Mouse (Mus musculus) left cerebral cortex, postnatal 36 days (tissue): Measurements from ENCODE around the gene Tmem200b. TPM values are rescaled to one million over a fixed set of nuclear protein-coding genes. Genes with fewer than 3 reads are reported as not detected.

Experiments
- DNase-seq, 2 experiments: peaks; one replicate each; pipeline ENCODE4 v3.0.0; 2021 to 2022; ENCODE audit warnings: low spot score in 2 of 2, mixed read lengths in 1 of 2
- intact Hi-C: fragments of 180-260 bp; cut with DNase I; formaldehyde crosslinking; loops from one replicate; pipeline ENCODE4 v1.15.1; 2025
- total RNA-seq, 2 experiments: library from RNA; stranded (reverse); gene quantifications; 2 replicates each; pipeline ENCODE4 v1.2.3; 2021

Gene Tmem200b
- total RNA-seq = 10 to 100 TPM in 1 of 2 experiments, 1 to 10 TPM in 1; 8.2 to 11.0 TPM

DNA sequence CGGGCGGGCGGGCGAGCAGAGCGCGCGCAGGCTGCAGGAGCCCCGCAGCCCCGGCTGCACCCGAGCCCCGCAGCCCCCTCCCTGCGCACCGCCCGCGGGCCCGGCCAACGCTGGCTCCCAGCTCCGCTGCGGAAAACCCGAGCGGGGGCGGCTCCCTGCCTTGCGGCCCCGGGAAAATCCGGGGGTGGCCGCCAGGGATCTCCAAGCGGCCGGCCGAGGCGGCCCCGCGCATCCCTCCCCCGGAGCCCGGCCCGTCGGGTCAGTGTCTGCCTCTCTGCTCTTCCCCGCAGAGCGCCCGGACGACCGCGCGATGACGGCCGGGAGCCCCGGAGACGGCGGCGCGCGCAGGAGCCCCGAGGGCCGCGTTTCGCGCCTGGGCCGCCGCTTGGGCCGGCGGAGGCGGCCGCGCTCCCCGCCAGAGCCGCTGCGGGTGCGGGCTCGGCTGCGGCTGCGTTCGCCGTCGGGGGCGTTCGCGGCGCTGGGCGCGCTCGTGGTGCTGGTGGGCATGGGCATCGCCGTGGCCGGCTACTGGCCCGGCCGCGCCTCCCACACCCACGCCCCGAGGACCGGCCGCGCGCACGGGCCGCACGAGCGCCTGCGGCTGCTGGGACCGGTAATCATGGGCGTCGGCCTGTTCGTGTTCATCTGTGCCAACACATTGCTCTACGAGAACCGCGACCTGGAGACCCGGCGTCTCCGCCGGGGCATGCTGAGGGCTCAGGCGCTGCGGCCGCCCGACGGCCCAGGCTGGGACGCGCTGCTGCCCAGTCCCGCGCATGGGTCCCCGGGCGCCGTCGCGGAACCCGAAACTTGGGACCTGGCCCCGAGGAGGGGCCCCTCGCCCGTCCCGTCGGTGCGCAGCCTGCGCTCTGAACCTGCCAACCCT, at the start of gene Tmem200b:
TSS of gene Tmem200b (plus strand) at position 311 of the 886 bp plus-strand sequence.
- intact Hi-C loops = no loop called here
- DNase-seq = peak in 1 of 2 experiments; percentile 65

DNA sequence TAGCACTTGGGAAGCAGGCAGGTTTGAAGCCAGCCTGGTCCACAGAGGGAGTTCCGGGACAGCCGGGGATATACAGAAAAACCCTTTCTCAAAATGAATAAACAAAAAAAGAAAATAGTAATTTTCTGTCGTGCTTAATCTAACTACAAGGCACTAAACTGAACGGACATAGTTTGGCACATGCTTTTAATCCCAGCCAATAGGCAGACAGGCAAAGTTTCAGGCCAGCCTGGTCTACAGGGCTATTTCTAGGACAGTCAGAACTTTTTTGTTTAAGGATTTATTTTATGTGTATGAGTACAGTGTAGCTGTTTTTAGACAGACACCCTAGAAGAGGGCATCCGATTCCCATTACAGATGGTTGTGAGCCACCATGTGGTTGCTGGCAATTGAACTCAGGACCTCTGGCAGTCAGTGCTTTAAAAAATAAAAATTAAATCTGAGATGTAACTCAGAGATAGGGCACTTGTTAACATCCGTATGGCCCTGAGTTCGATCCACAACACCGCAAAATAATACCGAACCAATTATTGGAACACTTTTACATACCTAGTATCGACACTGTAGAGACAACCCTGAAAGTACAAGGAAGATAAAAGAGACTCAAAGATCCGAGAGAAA, 48.8 kb upstream of the Tmem200b start:
- DNase-seq = no peak
- intact Hi-C loops = no loop called here

DNA sequence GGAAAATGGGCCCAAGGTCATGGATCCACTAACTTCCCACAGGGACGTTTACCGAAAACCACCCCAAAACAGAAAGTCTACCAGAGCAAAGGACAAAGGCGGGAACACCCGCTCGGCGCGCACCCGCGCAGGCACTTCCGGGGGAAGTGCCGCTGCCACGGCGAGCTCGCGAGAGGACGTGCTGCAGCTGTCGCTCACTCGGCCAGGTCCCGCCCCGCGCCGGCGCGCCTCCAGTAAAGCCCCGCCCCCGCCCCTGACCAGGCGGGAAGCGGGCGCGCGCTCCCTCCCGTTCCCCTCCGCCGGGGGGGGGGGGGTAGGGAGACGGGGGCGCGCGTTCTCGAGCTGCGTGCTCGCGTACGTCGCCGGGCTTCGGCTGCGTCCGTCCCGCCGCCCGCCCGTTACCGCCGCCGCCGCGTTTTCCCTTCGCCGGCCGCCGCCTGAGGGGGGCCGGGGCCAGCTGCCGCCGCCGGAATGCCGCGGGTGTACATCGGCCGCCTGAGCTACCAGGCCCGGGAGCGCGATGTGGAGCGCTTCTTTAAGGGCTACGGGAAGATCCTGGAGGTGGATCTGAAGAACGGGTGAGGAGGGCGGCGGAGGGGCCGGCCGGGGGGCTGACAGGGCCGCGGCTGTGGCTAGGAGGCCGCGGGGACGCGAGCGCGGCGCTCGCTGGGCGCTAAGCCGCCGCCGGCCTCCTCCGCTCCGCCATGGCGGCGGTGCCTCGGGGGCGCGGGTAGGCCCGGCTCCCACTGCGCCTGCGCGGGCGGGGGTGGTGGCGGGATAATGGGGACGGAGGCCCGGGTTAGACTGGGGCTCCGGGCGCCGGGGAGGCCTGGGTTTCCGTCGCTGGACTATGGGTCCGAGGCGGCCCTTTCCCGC, 48.0 kb upstream of the Tmem200b start, which contains the start of gene Srsf4:
TSS of gene Srsf4 (plus strand) at position 325 of the 876 bp plus-strand sequence.
- DNase-seq = peak; percentile 89 to 95
- intact Hi-C loops = no loop called here

DNA sequence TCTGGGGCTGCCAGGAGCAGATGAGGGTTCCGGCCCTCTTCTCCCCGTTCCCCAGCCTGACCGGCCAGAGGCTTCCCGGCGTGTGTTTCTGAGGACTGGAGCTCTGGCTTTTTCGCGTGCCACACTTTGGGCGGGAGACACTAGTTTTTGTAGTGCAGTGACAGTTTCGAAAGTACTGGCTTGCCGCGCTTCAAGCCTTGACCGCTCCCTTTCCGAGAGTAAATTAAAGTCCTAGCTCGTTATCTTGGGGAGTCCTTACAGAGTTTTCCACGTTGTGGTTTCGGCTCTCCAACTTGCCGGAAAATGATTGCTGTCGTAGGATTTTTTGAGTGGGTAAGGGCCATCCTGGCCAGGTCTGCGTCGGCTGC, 47.4 kb upstream of the Tmem200b start:
- no peak for DNase-seq
- intact Hi-C loops = no loop called here

DNA sequence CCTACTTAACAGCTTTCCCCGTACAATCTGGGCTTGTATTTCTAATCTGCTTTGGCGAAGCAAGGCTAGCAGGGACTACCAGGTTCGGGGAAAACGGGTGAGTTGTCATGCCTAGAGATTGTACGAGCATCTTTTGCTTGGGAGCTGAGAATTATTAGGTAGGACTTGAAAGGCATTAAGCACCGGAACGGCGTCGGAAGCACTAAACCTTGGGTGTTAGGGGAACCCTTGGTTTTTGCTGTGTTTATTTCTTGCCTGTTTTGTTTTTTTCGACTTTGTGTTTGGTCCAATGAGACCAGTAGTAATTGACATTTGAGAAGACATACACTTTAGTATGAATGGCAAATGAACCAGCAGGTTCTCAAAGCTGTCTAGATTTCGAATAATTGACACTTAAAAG, 47.0 kb upstream of the Tmem200b start:
- intact Hi-C loops = no loop called here
- no peak for DNase-seq

DNA sequence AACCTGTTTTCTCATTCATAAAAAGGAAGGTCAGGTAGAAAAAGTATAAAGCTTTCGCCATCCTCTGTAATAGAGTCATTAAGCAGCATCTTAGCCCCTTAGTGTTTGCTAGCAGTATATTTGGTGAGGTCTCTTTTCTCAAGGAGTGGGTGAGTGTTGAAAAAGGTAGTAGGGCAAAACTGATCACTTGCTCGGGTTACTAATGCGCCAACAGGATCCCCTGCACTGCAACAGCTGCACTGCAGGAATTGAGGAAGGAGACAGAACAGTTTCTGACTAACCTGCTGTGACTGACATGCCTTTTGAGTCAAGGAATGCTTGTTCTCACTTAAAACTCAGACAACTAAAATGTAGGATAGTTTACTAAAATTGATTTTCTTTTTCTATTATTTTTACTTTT, 46.3 kb upstream of the Tmem200b start:
- intact Hi-C loops = no loop called here
- no peak for DNase-seq

DNA sequence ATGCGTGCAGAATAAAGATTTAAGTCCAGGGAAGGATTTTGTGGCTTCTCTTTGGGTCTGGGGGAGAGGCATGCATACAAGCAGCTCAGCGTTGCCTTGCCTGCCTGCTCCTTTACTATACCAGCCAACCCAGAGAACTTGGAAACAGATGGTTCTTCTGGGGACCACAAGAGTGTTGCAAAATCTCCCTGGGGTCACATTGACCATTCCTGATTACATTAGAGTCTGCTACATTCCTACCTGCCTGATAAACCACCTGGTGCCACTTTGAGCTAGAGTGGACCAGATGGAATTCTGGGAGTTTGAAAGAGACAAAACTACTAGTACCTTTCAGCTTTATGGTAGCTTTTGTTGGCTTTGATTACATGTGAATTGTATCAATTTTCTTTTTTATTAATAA, 44.7 kb upstream of the Tmem200b start:
- no peak for DNase-seq
- intact Hi-C loops = no loop called here

DNA sequence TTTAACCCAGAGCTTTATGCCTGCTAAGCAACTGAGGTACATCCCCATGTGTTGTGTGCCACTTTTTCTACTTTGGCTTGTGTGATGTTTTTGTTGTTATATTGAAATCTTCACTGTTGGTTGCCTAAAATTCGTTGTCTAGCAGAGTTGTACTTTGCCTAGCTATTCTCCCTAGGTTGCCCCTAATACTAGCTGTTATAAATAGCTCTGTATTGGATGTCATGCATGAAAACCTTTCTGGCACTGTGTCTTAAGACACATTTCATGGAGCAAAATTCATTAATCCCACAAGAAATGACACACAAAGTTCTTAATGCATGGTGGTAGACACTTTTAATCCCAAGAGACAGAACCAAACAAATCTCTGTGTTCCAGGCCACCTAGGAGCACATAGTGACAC, 41.9 kb upstream of the Tmem200b start:
- intact Hi-C loops = no loop called here
- DNase-seq = no peak

DNA sequence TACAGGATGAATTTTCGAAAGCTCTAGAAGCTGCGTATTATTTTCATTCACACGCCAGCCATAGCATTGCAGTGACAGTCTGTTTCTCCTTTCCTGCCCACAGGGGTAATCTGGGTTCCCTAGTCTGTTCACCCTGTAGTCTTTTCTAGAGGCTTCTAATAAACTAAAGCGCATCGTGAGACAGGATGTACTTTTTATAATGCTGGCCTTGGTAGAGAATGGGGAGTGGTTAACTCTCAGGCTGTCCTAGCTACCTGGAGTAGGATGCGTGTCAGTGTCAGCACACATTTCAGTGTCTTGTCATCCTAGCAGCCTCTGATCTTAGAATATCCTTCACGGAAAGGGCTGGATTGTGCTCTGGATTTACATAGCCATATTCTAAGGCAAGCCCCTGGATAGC, 40.3 kb upstream of the Tmem200b start:
- intact Hi-C loops = no loop called here
- DNase-seq = no peak

DNA sequence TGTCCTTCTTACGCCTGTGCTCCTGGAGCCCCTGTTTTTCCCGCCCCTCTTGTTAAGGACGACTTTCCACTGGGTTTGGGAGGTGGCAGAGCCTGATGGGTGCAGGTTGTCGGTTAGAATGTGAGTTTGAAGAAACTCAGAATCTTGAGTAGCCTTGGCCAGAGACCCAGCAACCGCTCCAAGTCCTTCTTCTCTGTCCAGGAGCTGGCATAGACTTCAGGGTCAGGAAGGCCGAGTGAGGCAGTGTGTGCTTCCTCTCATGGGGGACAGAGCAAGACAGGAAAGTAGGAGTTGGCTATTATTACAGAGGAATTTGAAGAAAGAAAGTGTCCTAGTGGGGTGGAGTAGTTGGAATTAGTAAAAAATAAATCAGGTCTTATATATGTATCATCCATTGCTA, 38.0 kb upstream of the Tmem200b start:
- DNase-seq = no peak
- intact Hi-C loops = no loop called here

DNA sequence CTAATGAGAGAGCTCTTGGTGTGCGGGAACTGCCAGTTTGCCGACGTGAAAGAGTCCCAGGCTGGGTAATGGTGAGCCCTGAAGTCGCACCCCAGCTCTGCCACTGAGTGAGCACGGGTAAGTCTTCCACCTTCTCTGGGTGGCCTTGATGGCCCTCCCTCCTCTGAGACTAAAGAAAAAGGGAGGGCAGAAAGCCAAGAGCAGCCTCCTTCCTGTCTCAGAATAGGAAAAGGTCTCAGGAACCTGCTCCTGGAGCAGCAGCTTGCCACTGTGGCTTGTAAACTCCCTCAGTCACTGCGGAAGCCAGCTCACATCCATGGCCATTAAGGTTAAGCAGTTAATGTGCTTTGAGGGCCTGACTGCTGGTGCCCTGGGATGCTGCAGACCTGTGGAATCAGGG, 36.2 kb upstream of the Tmem200b start:
- no peak for DNase-seq
- intact Hi-C loops = no loop called here

DNA sequence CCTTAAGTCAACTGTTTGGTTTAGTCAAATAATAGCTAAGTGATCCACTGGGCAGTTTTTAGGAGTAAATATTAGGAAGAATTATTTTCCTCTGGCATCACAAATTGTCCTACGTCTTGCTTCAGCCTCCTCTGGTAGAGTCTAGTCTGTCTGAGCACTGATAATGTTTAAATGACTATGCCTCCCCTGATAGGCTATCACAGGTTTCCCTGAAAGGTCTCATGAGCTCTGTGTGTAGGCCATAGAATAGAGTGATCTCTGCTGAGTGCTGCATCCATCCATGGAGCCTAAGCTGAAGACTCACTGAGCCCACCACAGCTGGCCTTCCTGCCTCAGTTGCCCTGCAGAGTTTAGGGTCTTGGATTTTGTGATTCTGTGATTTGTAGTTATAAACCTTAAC, 33.0 kb upstream of the Tmem200b start:
- intact Hi-C loops = no loop called here

DNA sequence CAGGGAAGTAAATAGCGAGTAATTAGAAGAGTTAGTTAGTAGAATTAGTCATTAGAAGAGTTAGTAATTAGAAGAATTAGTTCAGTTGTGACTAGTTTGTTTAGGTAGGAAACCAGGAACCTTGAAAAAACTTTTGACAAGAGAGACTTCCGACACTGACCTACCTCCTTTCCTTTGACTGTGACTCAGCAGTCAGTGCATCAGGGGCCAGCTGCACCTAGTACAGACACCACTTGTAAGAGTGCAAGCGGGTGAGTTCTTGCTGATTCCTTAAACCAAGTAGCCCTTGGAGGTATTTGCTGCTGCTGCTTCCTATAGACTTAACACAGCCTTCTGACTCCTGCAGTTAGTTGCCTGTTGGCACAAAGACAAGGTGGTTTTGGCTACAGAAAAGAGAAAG, 30.9 kb upstream of the Tmem200b start:
- intact Hi-C loops = no loop called here
- no peak for DNase-seq

More for the DNA sequence above, 33.0 kb upstream of the Tmem200b start:
- no peak for DNase-seq

DNA sequence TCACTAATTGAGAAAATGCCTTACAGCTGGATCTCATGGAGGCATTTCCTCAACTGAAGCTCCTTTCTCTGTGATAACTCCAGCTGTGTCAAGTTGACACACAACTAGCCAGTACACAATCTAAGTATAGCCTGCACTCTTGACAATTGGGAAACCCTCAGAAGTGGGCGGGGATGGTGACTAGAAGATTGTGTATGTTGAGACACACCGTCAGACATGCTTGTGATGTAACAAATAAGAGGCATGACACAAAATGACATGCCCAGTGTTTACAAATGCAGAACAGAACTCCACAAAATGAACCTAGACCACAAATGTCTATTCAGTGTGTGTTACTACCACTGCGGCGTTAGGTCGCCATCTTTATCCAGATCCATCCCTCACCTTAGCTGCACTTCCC, 24.5 kb upstream of the Tmem200b start:
- intact Hi-C loops = no loop called here
- DNase-seq = no peak

DNA sequence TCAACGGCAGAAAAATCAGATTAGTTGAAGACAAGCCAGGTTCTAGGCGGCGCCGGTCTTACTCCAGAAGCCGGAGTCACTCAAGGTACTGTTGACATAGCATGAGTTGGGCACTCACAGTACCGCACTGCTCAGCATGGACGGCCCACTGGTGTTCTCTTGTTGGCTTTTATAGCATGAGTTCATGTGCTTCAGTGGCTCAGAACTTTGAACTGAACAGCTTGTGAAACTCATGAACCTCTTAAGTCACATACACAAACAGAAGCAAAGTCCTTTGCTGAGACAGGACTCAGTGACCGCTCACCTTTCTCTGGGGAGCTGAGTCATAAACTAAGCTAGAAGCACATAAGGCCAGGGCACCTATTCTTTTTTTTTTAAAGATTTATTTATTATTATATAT, 23.8 kb upstream of the Tmem200b start:
- intact Hi-C loops = no loop called here
- DNase-seq = no peak

DNA sequence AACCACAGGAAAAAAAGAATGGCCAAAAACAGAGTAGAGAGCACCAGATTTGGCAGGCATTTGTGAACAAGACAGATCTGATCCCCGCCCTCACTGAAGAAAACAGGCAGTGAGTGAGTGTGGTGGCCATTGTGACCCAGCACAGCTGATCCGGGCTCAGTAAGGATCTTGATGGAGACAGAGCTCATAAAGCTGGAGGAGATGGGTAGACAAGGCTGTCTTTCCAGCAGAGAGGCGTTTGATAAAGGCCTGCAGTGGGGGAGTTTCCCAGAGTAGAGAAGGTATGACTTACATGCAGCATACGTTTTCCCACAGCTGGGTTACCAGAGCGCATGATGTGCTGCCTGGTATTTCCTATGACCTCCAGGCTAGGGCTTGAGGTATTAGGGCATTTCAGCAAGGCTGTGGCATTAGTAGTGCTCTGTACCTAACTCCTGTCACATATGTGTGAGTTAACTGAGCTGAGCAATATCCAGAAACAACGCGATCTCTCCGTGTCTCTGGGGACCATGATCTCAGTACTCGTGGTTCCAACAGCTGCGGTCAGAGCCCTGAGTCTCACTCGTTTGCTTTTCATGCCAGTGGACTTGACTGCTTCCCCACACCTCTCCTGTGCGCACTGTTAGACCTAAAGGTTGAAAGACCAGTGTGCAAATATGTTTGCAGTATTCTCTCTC, 22.9 kb upstream of the Tmem200b start:
- intact Hi-C loops = no loop called here
- no peak for DNase-seq

DNA sequence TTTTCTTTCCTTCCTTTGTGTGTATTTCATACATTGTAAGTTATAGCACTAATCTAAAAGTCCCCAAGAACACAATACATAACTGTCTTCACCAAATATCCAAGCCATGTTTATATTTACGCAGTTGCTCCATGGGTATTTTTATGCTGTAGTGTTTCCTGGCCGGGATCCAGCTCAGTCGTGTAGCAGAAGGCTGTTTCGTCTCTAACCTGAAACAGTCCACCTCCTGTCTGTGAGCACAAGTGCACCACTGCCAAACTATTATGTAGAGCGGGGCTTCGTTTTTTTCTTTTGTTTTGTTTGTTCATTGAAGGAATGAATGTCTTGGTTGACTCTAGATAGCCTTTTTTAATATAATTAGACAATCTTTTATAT, 22.4 kb upstream of the Tmem200b start:
- intact Hi-C loops = no loop called here
- DNase-seq = no peak

DNA sequence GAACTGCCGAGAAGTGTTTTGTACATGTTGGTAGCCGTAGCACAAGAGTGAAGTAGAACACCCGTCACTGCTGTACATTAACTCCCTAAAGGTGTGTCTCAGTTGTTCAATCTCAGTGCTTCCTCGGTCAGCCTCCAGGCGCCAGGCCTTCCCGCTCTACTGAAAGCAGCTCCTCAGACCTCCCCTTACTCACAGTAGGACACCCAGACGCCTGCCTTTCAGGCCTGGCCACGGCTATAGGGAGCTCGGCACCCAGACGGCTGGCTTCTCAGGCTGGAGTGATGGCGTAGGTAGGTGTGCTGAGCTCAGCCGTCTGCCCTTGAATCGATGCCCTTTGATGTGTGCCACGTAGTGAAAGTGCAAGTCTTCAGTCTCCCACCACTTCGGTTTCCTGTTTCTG, 20.5 kb upstream of the Tmem200b start:
- intact Hi-C loops = no loop called here
- DNase-seq = no peak

DNA sequence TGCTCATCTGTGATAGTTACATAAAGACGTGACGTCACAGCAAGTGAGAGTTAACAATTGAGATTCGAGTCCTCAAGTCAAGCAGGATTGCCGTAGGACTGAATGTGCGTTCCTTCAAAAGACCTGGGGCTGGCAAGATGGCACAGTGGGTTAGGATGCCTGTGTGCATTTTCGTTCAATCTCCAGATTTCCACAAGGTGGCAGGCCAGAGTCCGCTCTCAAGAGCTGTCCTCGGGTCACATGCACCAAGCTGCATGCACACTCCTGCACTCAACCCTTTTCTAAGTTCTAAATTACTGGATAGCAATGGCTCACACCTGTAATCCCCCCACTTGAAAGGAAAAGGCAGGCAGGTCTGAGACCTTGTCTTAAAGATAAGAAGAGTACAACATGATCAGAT, 17.1 kb upstream of the Tmem200b start:
- intact Hi-C loops = no loop called here
- DNase-seq = no peak

DNA sequence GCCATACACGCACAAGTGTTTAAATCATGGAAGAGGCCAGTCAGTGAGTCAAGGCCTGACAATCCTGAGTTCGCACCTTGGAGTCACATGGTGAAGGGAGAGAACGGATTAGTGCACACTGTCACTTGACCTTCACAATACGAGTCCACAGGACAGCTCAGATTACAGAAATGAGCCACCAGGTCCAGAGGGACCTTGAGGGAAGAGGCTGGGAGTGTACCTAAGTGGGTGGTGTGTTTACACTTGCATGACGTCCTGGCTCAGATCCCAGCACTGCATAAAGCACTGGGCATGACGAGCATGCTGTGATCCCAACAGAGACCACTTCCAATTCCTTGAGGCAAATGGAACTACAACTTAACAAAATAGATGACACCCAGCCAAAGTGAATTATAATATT, 15.1 kb upstream of the Tmem200b start:
- intact Hi-C loops = no loop called here
- no peak for DNase-seq
